Mouse (Mus musculus) thymus, adult 2 months (tissue): Measurements from ENCODE around the gene Csn1s2b. TPM values are rescaled to one million over a fixed set of nuclear protein-coding genes. Genes with fewer than 3 reads are reported as not detected.

ENCODE experiments used
- DNase-seq: peaks from one replicate; pipeline ENCODE4 v3.0.0; 2021
- H3K27ac ChIP-seq: fragments of 200-500 bp; 2 replicates; pipeline ENCODE4 v1.5.1; 2012; ENCODE audit warnings: low read length, control low read depth; ENCODE audit not compliant: control insufficient read depth, insufficient read depth
- H3K27me3 ChIP-seq: fragments of 200-500 bp; 2 replicates; pipeline ENCODE4 v1.6.1; 2012; ENCODE audit warnings: mild to moderate bottlenecking, low read length, moderate library complexity, mixed read lengths; ENCODE audit not compliant: control insufficient read depth, insufficient read depth
- H3K36me3 ChIP-seq: fragments of 200-500 bp; 2 replicates; pipeline ENCODE4 v1.6.1; 2012; ENCODE audit warnings: mild to moderate bottlenecking, low read length, moderate library complexity; ENCODE audit not compliant: control insufficient read depth, insufficient read depth
- H3K4me1 ChIP-seq: fragments of 200-500 bp; replicated peaks from 2 replicates; pipeline ENCODE4 v1.6.1; 2012; ENCODE audit warnings: low read length; ENCODE audit not compliant: control insufficient read depth, insufficient read depth
- H3K4me3 ChIP-seq: fragments of 200-500 bp; 2 replicates; pipeline ENCODE4 v1.5.1; 2012; ENCODE audit warnings: mild to moderate bottlenecking, low read length, control low read depth, moderate library complexity; ENCODE audit not compliant: control insufficient read depth, insufficient read depth
- CTCF ChIP-seq: fragments of 200-500 bp; IDR thresholded peaks from 2 replicates; pipeline ENCODE4 v1.5.1; 2012; ENCODE audit warnings: mild to moderate bottlenecking, control low read depth, low read length, moderate library complexity, borderline replicate concordance; ENCODE audit not compliant: control insufficient read depth, poor library complexity, insufficient read depth; ENCODE audit errors: extremely low read depth
- POLR2A ChIP-seq: fragments of 200-500 bp; IDR thresholded peaks from 2 replicates; pipeline ENCODE4 v1.6.1; 2012; ENCODE audit warnings: mild to moderate bottlenecking, low read length, control low read depth, moderate library complexity; ENCODE audit not compliant: control insufficient read depth, poor library complexity, insufficient read depth; ENCODE audit errors: extremely low read depth
- WGBS: fragments of 180-500 bp; shearing (Covaris S2); methylation state at CpG from one replicate; pipeline ENCODE4 v1.1.7; 2018; 5-methylcytosine and 5-hydroxymethylcytosine counted together
- polyA plus RNA-seq: library from polyadenylated mRNA; depleted of rRNA; stranded (reverse); fragments of >200 nt; gene quantifications from 2 replicates; pipeline ENCODE4 v1.2.3, GENCODE M21; 2012; rRNA removed

Gene Csn1s2b
- polyA plus RNA-seq, 1 experiment, result not detected

- H3K27ac ChIP-seq, result no peak overlapping the region
- H3K4me1 ChIP-seq, result no peaks in the 10 kb centered on the region
- no peaks in the 10 kb centered on the region for H3K36me3 ChIP-seq
- no peak overlapping the region for H3K4me3 ChIP-seq
- 76% methylated on average over 3 of the region's 3 CpGs for WGBS
- DNase-seq, result no peak
- no peaks in the 10 kb centered on the region for H3K27me3 ChIP-seq
- TF ChIP-seq POLR2A, result no peak
- TF ChIP-seq CTCF, result no peak
Observed at GRCm38 (mm10) chr5:87855136-87855716, 47.3 kb downstream of the Csn1s2b start.

- Histone ChIP-seq H3K4me1 (no peaks in the 10 kb centered on the region), H3K27ac (no peak overlapping the region), H3K4me3 (no peak overlapping the region), H3K36me3 (no peaks in the 10 kb centered on the region), H3K27me3 (no peaks in the 10 kb centered on the region)
- no peak for TF ChIP-seq CTCF
- TF ChIP-seq POLR2A, result no peak
- no peak for DNase-seq
- WGBS, result 84% methylated on average over 2 of the region's 2 CpGs
Observed at GRCm38 (mm10) chr5:87870084-87870483, 62.2 kb downstream of the Csn1s2b start.

GRCm38 (mm10) chr5:87871423-87871822, 63.5 kb downstream of the Csn1s2b start:
- 26% methylated on average over 4 of the region's 4 CpGs for WGBS
- DNase-seq, result no peak
- no peak overlapping the region for H3K4me3 ChIP-seq
- H3K4me1 ChIP-seq, result no peaks in the 10 kb centered on the region
- TF ChIP-seq POLR2A, result no peak
- TF ChIP-seq CTCF, result no peak
- no peaks in the 10 kb centered on the region for H3K27me3 ChIP-seq
- no peaks in the 10 kb centered on the region for H3K36me3 ChIP-seq
- no peak overlapping the region for H3K27ac ChIP-seq

Other genes starting within 250 kb of the Csn1s2b start
- gene Sult1d1, start 239.1 kb upstream of the Csn1s2b start, polyA plus RNA-seq, result 0.04 and 0.08 TPM in 2 replicates
- not detected in 2 replicates for gene Sult1e1, start 216.5 kb upstream of the Csn1s2b start, polyA plus RNA-seq
- gene Csn1s1, start 141.9 kb upstream of the Csn1s2b start, polyA plus RNA-seq, result 0.34 and 0.88 TPM in 2 replicates
- gene Csn2, start 108.5 kb upstream of the Csn1s2b start, polyA plus RNA-seq, result 41.8 and 47.3 TPM in 2 replicates
- 0.75 and 0.88 TPM in 2 replicates for gene Csn1s2a, start 33.5 kb upstream of the Csn1s2b start, polyA plus RNA-seq
- gene Prr27, start 17.6 kb downstream of the Csn1s2b start, polyA plus RNA-seq, result not detected in 2 replicates
- 0.31 and 0.47 TPM in 2 replicates for gene Odam, start 76.9 kb downstream of the Csn1s2b start, polyA plus RNA-seq
- 0.13 and 0.70 TPM in 2 replicates for gene Csn3, start 117.5 kb downstream of the Csn1s2b start, polyA plus RNA-seq
- not detected in 2 replicates for gene 2310003L06Rik, start 161.4 kb downstream of the Csn1s2b start, polyA plus RNA-seq
- not detected in 2 replicates for gene Gm28434, start 161.4 kb downstream of the Csn1s2b start, polyA plus RNA-seq
- gene Cabs1, start 171.4 kb downstream of the Csn1s2b start, polyA plus RNA-seq, result not detected in 2 replicates
- gene Smr3a, start 194.5 kb downstream of the Csn1s2b start, polyA plus RNA-seq, result not detected in 2 replicates